Mouse (Mus musculus): Measurements from ENCODE around the gene Gng7. TPM values are rescaled to one million over a fixed set of nuclear protein-coding genes. Genes with fewer than 3 reads are reported as not detected.

Gng7 gene
- polyA plus RNA-seq, 1 experiment from 2014 or later = 7.2 TPM

DNA sequence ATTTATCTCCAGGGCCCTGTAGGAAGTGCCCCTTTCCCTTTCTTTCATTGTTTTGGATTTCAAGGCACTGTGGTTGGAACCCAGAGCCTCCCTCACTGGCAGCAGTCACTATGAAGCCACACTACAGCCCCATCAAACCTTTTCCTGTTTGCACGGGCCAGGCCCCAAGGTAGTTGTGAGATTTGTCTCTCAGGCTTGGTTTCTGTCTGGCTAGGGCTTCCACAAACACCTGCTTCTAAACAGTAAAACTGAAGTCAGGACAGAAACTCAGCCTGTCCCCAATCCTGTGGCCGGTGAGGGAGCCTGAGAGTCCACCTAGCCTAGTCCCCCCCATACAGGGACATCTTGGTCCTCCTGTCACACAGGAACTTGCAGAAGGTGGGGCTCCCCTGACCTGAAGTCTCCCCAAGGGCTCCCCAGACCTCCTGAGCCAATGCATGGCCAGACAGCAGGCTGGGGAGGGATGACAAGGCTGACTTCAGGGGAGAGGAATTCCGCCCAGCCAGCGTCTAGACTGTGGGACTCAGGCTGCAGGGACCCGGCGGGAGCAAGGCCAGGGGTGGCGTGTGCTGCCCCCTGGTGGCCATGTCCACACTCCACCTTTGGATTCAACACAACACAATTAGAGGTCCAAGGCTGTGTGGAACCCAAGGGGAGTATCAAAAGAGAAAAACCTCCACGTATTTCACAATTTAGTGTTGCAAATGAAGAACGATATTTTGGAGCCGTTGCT, 26.9 kb downstream of the Gng7 start:
- DNase-seq (ENCODE audit: low read depth, low spot score) (no peak), ATAC-seq (peak; percentile 51)
- no peak for TF ChIP-seq CTCF (IDR thresholded peaks at IDR 0.05)
- in situ Hi-C loops (cut with MboI; ENCODE audit: low pct_unique_long_range_greater_than_20kb) = no loop called here
- ChIA-PET CTCF (interaction anchor here (2.9 to 10.2 kb wide), 2 partner anchors 33 to 60 kb away, joined by 10 to 130 read pairs; partner anchors contain the start of gene Gadd45b), POLR2A (no interaction called here)
- no peaks in the 10 kb centered on the region for H3K27me3 ChIP-seq

DNA sequence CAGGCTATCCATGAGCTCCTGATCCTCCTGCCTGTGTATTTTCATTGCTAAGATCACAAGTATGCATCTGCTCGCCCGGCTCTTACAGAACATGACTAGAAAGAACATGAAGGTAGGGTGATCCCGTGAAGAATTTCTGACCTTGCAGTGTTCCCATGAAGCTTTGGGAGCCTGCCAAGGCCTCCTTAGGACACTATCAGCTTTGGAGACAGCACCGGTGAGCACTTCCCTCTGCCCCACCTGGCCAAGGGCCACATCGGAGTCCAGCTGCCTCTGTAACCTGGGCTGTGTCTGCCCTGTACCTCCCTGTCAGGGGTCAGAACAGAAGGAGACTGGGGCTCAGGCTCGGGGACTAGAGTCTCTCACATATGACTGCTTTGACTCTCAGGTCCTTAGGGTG, 28.0 kb downstream of the Gng7 start:
- DNase-seq (ENCODE audit: low read depth, low spot score) (no peak), ATAC-seq (no peak)
- in situ Hi-C loops (cut with MboI; ENCODE audit: low pct_unique_long_range_greater_than_20kb) = no loop called here
- no peaks in the 10 kb centered on the region for H3K27me3 ChIP-seq
- ChIA-PET POLR2A (no interaction called here), CTCF (interaction anchor here (1.0 to 2.9 kb wide), 4 partner anchors 32 to 59 kb away, joined by 4 to 10 read pairs (median 5); partner anchors contain the start of gene Gadd45b)
- no peak for TF ChIP-seq CTCF (IDR thresholded peaks at IDR 0.05)

DNA sequence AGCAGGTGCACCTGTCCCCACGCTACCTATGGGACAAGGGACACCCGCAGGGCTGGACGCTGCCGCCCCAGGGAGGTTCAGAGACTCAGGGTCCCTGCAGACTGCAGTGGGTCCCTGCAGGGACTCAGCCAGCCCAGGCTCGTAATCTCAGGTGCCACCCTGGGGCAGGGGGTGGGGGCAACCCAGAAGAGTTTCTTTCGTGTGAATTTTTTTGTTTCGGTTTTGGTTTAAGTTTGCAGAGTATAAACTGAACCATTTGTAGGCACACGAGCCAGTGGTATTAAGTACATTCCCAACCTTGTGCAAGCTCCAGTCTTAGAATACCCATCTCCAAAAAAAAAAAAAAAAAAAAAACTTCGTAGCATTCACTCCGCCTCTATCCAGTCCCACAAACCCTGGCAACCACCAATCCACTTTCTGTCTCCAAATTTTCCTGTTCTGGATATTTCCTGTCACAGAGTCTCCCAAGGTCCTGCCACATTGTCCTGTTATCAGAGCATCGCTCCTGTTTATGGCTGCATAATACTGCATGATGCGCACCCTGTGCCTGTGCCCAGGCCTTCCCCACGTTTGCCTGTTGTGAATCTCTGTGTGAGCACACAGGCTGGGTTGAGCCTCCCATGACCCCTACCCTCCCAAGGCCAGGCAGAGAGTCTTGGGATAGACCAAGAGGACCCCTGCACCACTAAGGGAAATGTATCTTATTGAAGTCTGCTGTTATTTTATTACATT, 28.6 kb downstream of the Gng7 start:
- ATAC-seq (no peak), DNase-seq (ENCODE audit: low read depth, low spot score) (no peak)
- in situ Hi-C loops (cut with MboI; ENCODE audit: low pct_unique_long_range_greater_than_20kb) = no loop called here
- POLR2A ChIA-PET = no interaction called here
- CTCF ChIA-PET = interaction anchor here (0.9 to 2.9 kb wide), 5 partner anchors 23 to 59 kb away, joined by 3 to 10 read pairs (median 4); partner anchors contain the start of gene Gadd45b
- H3K27me3 ChIP-seq = no peaks in the 10 kb centered on the region
- no peak for TF ChIP-seq CTCF (IDR thresholded peaks at IDR 0.05)

DNA sequence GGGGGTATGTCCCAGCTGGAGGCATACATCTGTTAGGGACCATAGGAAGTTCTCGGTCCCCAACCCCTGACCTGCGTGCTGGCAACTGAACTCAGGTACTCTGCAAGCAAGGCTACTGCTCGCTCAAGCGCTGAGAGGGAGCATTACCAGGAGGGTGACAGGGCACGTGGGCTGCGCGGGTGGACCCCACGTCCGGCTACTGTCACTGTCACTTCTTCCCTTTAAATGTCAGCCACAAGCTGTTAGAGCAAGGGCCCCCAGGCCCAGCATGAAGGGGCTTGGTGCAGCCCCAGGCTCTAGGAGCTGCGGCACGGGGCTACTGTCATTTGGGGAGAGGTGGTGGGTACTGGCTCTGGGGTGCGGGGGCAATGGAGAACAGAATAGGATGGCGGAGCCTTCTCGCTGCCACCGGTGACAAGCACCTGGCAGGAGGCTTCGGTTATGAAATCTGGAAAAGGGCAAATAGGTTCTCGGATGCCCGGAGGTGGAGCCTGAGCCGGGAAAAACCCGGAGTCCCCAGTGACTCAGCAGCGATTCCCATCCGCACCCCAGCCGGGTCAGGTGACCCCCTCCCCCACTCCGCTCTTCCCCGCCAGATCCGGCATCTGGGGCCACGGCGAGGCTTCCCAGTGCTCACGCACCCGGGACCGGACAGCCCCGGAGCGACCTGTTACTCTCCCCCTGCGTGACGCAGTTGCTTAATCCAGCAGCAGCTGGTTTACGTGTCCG, 29.3 kb downstream of the Gng7 start:
- ChIA-PET POLR2A (no interaction called here), CTCF (interaction anchor here (0.9 to 2.9 kb wide), 3 partner anchors 10 to 31 kb away, joined by 3 to 10 read pairs (median 4); no protein-coding TSS in a partner anchor)
- in situ Hi-C loops (cut with MboI; ENCODE audit: low pct_unique_long_range_greater_than_20kb) = no loop called here
- H3K27me3 ChIP-seq = no peaks in the 10 kb centered on the region
- no peak for ATAC-seq
- TF ChIP-seq CTCF (IDR thresholded peaks at IDR 0.05) = no peak
- no peak for DNase-seq (ENCODE audit: low read depth, low spot score)

DNA sequence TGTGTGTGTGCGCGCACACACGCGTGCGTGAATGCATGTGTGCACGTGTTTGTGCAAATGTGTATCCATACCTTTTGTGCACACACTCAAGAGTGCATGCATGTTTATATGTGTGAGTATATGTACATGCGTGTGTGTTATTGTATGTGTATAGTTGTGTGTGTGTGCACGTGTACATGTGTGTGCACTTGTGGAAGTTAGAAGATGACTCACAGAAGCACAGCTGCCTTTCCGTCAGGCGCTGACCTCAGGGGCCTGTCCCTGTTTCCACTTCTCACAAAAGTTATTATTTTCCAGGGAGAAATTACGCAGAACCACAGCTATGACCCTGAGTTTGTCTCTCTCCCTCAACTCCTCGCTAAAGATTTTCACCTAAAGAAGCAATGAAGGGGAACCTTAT, 30.5 kb downstream of the Gng7 start:
- in situ Hi-C loops (cut with MboI; ENCODE audit: low pct_unique_long_range_greater_than_20kb) = no loop called here
- H3K27me3 ChIP-seq = no peaks in the 10 kb centered on the region
- ChIA-PET POLR2A (no interaction called here), CTCF (interaction anchor here (0.8 to 1.7 kb wide), 3 partner anchors 11 to 37 kb away, joined by 3 to 4 read pairs (median 3); no protein-coding TSS in a partner anchor)
- ATAC-seq (no peak), DNase-seq (ENCODE audit: low read depth, low spot score) (no peak)
- TF ChIP-seq CTCF (IDR thresholded peaks at IDR 0.05) = no peak

DNA sequence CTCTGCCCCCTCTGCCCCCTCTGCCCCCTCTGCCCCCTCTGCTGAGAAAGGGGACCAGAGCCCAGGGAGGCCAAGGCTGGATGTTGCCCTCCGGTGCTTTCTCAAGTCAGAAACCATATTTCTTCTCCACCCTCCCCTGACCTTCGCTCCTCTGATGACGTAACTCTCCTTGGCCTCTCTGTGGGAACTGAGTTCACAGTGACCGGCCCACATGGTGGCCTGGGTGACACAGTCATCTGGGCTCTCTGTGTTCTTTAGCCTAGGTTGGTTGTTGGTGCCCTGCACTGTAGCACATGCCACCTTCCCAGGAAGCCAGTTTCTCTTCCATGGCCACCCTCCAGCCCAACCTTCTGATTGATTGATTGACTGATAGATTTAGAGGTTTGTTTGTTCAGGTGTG, 32.4 kb downstream of the Gng7 start:
- in situ Hi-C loops (cut with MboI; ENCODE audit: low pct_unique_long_range_greater_than_20kb) = no loop called here
- TF ChIP-seq CTCF (IDR thresholded peaks at IDR 0.05) = no peak
- ATAC-seq = no peak
- CTCF ChIA-PET = interaction anchor here (0.6 to 1.7 kb wide), 2 partner anchors 35 to 81 kb away, joined by 3 read pairs; no protein-coding TSS in a partner anchor
- no peak for DNase-seq (ENCODE audit: low read depth, low spot score)
- POLR2A ChIA-PET = no interaction called here
- H3K27me3 ChIP-seq = no peaks in the 10 kb centered on the region

DNA sequence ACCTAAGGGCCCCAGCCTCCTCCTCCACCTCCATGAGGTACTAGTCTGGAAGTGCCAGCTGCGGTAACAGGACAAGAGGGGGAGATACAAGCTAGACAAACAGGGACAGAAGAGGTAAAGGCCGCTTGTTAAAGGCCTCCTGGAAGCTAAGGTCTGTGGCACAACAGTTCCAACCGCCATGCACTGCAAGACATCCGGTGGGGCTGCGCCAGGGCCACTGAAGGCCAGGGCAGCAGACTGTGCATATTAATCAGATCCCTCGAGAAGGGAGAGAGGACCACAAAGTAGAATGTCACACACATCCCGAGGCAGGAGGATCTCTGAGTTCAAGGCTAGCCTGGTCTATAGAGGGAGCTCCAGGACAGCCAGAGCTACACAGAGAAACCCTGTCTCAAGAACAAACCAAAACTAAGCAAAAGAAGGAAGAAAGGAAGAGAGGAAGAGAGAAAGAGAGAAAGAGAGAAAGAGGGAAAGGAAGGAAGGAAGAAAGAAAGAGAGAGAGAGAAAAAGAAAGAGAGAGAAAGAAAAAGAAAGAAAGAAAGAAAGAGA, 33.1 kb downstream of the Gng7 start:
- H3K27me3 ChIP-seq = no peaks in the 10 kb centered on the region
- ChIA-PET CTCF (interaction anchor here (0.6 to 0.9 kb wide), 2 partner anchors 10 to 80 kb away, joined by 3 read pairs; no protein-coding TSS in a partner anchor), POLR2A (no interaction called here)
- no peak for TF ChIP-seq CTCF (IDR thresholded peaks at IDR 0.05)
- ATAC-seq (no peak), DNase-seq (ENCODE audit: low read depth, low spot score) (no peak)
- in situ Hi-C loops (cut with MboI; ENCODE audit: low pct_unique_long_range_greater_than_20kb) = no loop called here

DNA sequence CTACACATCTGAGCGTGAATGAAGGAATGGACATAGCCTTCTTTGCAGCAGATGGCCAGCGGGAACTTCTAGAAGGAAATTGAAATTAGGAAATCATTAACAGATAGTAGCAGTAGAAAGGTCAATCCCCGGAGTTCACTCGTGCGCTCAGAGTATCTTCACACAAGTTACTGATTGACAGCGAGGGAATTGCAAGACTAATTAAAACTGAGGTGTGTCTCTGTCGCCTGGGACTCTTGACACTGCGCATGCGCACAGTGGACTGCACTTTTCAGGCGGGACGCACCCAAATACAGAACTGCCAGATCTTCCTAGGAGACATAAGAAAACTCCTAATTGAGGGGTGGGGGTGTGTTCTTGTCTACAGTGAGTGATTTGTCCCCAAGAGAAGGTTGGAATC, 39.3 kb downstream of the Gng7 start:
- in situ Hi-C loops (cut with MboI; ENCODE audit: low pct_unique_long_range_greater_than_20kb) = no loop called here
- no peak for TF ChIP-seq CTCF (IDR thresholded peaks at IDR 0.05)
- ATAC-seq (peak; percentile 21), DNase-seq (ENCODE audit: low read depth, low spot score) (no peak)
- ChIA-PET CTCF (no interaction called here), POLR2A (no interaction called here)
- no peaks in the 10 kb centered on the region for H3K27me3 ChIP-seq

DNA sequence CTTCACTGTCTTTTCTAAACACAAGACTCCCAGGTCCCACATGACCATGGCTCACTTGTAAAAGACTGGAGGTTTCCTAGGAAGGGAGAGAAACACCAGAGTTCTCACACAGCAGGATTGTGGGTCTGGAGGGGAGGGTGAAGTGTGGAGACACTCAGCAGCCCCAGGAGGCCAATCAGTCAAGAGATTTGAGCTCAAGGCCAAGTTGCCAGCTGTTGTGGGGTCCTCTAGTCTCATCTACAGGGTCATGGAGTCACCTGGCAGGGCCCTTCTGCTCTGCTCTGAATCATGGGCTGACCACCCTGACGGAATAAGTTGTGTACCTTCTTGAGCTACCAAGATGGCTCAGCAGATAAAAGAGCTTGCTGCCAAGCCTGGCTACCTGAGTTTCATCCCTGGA, 41.0 kb downstream of the Gng7 start:
- H3K27me3 ChIP-seq = no peaks in the 10 kb centered on the region
- ChIA-PET CTCF (no interaction called here), POLR2A (interaction anchor here (0.8 to 1.3 kb wide), 2 partner anchors 13 to 43 kb away, joined by 3 to 4 read pairs; no protein-coding TSS in a partner anchor)
- in situ Hi-C loops (cut with MboI; ENCODE audit: low pct_unique_long_range_greater_than_20kb) = no loop called here
- ATAC-seq = no peak
- TF ChIP-seq CTCF (IDR thresholded peaks at IDR 0.05) = no peak
- DNase-seq (ENCODE audit: low read depth, low spot score) = no peak
